Mouse (Mus musculus) intestine, postnatal 0 days (tissue): Measurements from ENCODE around the gene Rps18. TPM values are rescaled to one million over a fixed set of nuclear protein-coding genes. Genes with fewer than 3 reads are reported as not detected.

Experiments
- ATAC-seq: fragments of 200-750 bp; cut with Nextera tagmentation; 2 replicates; pipeline ENCODE4 v1.8.0; 2017; ENCODE audit warnings: mild to moderate bottlenecking, moderate TSS enrichment, moderate library complexity
- H3K27ac ChIP-seq: fragments of 300-500 bp; sonication (generic); 2 replicates; pipeline ENCODE4 v1.5.1; 2014; ENCODE audit warnings: mild to moderate bottlenecking, low read depth, low read length, moderate library complexity
- H3K27me3 ChIP-seq: fragments of 300-500 bp; sonication (generic); replicated peaks from 2 replicates; pipeline ENCODE4 v1.6.1; 2014; ENCODE audit warnings: low read length, mixed read lengths; ENCODE audit not compliant: control insufficient read depth, insufficient read depth
- H3K36me3 ChIP-seq: fragments of 300-500 bp; sonication (generic); 2 replicates; pipeline ENCODE4 v1.6.1; 2014; ENCODE audit warnings: mild to moderate bottlenecking, moderate library complexity; ENCODE audit not compliant: control insufficient read depth, insufficient read depth
- H3K4me1 ChIP-seq: fragments of 300-500 bp; sonication (generic); replicated peaks from 2 replicates; pipeline ENCODE4 v1.6.1; 2014; ENCODE audit warnings: antibody characterized with exemption, low read length, mixed read lengths; ENCODE audit not compliant: control insufficient read depth, insufficient read depth
- H3K4me2 ChIP-seq: fragments of 300-500 bp; sonication (generic); replicated peaks from 2 replicates; pipeline ENCODE4 v1.6.1; 2014; ENCODE audit warnings: low read depth, mild to moderate bottlenecking, moderate library complexity
- H3K4me3 ChIP-seq: fragments of 300-500 bp; sonication (generic); 2 replicates; pipeline ENCODE4 v1.5.1; 2014; ENCODE audit warnings: low read depth, low read length
- H3K9ac ChIP-seq: fragments of 300-500 bp; sonication (generic); 2 replicates; pipeline ENCODE4 v1.6.1; 2014; ENCODE audit warnings: mild to moderate bottlenecking, low read depth, low read length
- H3K9me3 ChIP-seq: fragments of 300-500 bp; sonication (generic); 2 replicates; pipeline ENCODE4 v1.6.1; 2016; ENCODE audit warnings: mixed run types; ENCODE audit not compliant: control insufficient read depth
- CTCF ChIP-seq: sonication (generic); IDR thresholded peaks from 2 replicates; pipeline ENCODE4 v1.5.1; 2016; ENCODE audit warnings: low read depth, mild to moderate bottlenecking, control low read depth, antibody characterized with exemption, moderate library complexity
- WGBS: fragments of 180-500 bp; shearing (Covaris S2); extraction: QIAGEN DNeasy Blood & Tissue Kit; methylation state at CpG from one replicate; pipeline ENCODE4 v1.1.7; 2014; 5-methylcytosine and 5-hydroxymethylcytosine counted together
- polyA plus RNA-seq: library from polyadenylated mRNA; unstranded; fragments of >200 nt; fragmentation: Nextera tagmentation; extraction: Ambion mirVana; gene quantifications from 2 replicates; pipeline ENCODE4 v1.2.1, GENCODE M21; 2015

The Rps18 gene
- polyA plus RNA-seq, 1 experiment from 2014 or later, result 1,067 TPM

- H3K27me3 ChIP-seq, result no peaks in the 10 kb centered on the region
- no peak overlapping the region for H3K4me2 ChIP-seq
- H3K27ac ChIP-seq, result no peak overlapping the region
- no peaks in the 10 kb centered on the region for H3K9me3 ChIP-seq
- no peak overlapping the region for H3K4me3 ChIP-seq
- no peak for TF ChIP-seq CTCF
- no peak overlapping the region for H3K9ac ChIP-seq
- ATAC-seq, result no peak
- 93% methylated on average over 15 of the region's 15 CpGs for WGBS
- H3K4me1 ChIP-seq, result peaks cover 5% of the 10 kb centered on the region; the same call in 1 of the 2 replicates
- peaks cover 58% of the 10 kb centered on the region for H3K36me3 ChIP-seq
Measured at GRCm38 (mm10) chr17:33959948-33960347, 4.1 kb upstream of the Rps18 start.

GRCm38 (mm10) chr17:33959135-33959534 lies 3.3 kb upstream of the Rps18 start:
- ATAC-seq, result no peak
- Histone ChIP-seq H3K4me3 (no peak overlapping the region), H3K9me3 (no peaks in the 10 kb centered on the region), H3K36me3 (peaks cover 57% of the 10 kb centered on the region), H3K9ac (no peak overlapping the region), H3K4me2 (no peak overlapping the region), H3K4me1 (peaks cover 10% of the 10 kb centered on the region; the same call in 1 of the 2 replicates), H3K27me3 (no peaks in the 10 kb centered on the region), H3K27ac (no peak overlapping the region)
- TF ChIP-seq CTCF, result no peak
- WGBS, result 91% methylated on average over 13 of the region's 13 CpGs

- peaks cover 10% of the 10 kb centered on the region; the same call in 1 of the 2 replicates for H3K4me1 ChIP-seq
- 96% methylated on average over 11 of the region's 11 CpGs for WGBS
- ATAC-seq, result no peak
- H3K27me3 ChIP-seq, result no peaks in the 10 kb centered on the region
- H3K9me3 ChIP-seq, result no peaks in the 10 kb centered on the region
- no peak overlapping the region for H3K4me3 ChIP-seq
- TF ChIP-seq CTCF, result no peak
- H3K27ac ChIP-seq, result no peak overlapping the region
- peaks cover 51% of the 10 kb centered on the region for H3K36me3 ChIP-seq
- H3K4me2 ChIP-seq, result no peak overlapping the region
- no peak overlapping the region for H3K9ac ChIP-seq
Measured at GRCm38 (mm10) chr17:33958451-33958850, 2.6 kb upstream of the Rps18 start.

- Histone ChIP-seq H3K4me1 (peaks cover 10% of the 10 kb centered on the region; the same call in 1 of the 2 replicates), H3K9ac (no peak overlapping the region), H3K27me3 (no peaks in the 10 kb centered on the region), H3K4me3 (no peak overlapping the region), H3K27ac (no peak overlapping the region), H3K4me2 (no peak overlapping the region), H3K9me3 (no peaks in the 10 kb centered on the region), H3K36me3 (peaks cover 49% of the 10 kb centered on the region)
- ATAC-seq, result no peak
- 93% methylated on average over 6 of the region's 6 CpGs for WGBS
- TF ChIP-seq CTCF, result no peak
Measured at GRCm38 (mm10) chr17:33957493-33957892, 1.7 kb upstream of the Rps18 start.

- Histone ChIP-seq H3K4me1 (peaks cover 10% of the 10 kb centered on the region; the same call in 1 of the 2 replicates), H3K4me2 (peak overlapping the region; percentile 77), H3K27ac (peak overlapping the region; percentile 92; the same call in 1 of the 2 replicates), H3K27me3 (no peaks in the 10 kb centered on the region), H3K36me3 (peaks cover 38% of the 10 kb centered on the region), H3K4me3 (peak overlapping the region; percentile 70), H3K9me3 (no peaks in the 10 kb centered on the region), H3K9ac (peak overlapping the region; percentile 77)
- no peak for TF ChIP-seq CTCF
- WGBS, result 6% methylated on average over 10 of the region's 10 CpGs
- ATAC-seq, result no peak
Measured at GRCm38 (mm10) chr17:33956336-33956735, 535 bp upstream of the Rps18 start.

- ATAC-seq, result peak; percentile 6
- Histone ChIP-seq H3K27ac (peak overlapping the region; percentile 92), H3K4me2 (peak overlapping the region; percentile 79), H3K4me1 (peaks cover 10% of the 10 kb centered on the region; the same call in 1 of the 2 replicates), H3K9me3 (no peaks in the 10 kb centered on the region), H3K4me3 (peak overlapping the region; percentile 70), H3K9ac (peak overlapping the region; percentile 70), H3K36me3 (peaks cover 23% of the 10 kb centered on the region), H3K27me3 (no peaks in the 10 kb centered on the region)
- TF ChIP-seq CTCF, result no peak
- under 1% methylated on average over 33 of the region's 33 CpGs for WGBS
Measured at GRCm38 (mm10) chr17:33954646-33955554, 901 bp downstream of the Rps18 start.
